Mouse (Mus musculus) midbrain, embryonic 10.5 days (tissue): ENCODE results near the gene Srsf3. TPM values are rescaled to one million over a fixed set of nuclear protein-coding genes. Genes with fewer than 3 reads are reported as not detected.
A peak's percentile ranks its signal among the peaks of the same experiment; 100 is the strongest.
"Not testable (repeated sequence)": the region's sequence is repeated elsewhere in the genome, so short reads cannot be mapped to it uniquely, and the experiment has no call there.

Experiments used
- DNase-seq: peaks from one replicate; pipeline ENCODE4 v3.0.0-alpha.2; 2017; ENCODE audit warnings: low spot score
- H3K27ac ChIP-seq: fragments of 300-500 bp; sonication (generic); replicated peaks from 2 replicates; pipeline ENCODE4 v1.5.1; 2016; ENCODE audit warnings: mild to moderate bottlenecking
- H3K27me3 ChIP-seq: fragments of 300-500 bp; sonication (generic); 2 replicates; pipeline ENCODE4 v1.6.1; 2016; ENCODE audit warnings: low read depth, mild to moderate bottlenecking; ENCODE audit not compliant: poor library complexity, severe bottlenecking
- H3K36me3 ChIP-seq: fragments of 300-500 bp; sonication (generic); 2 replicates; pipeline ENCODE4 v1.6.1; 2016; ENCODE audit warnings: mild to moderate bottlenecking, moderate library complexity
- H3K4me1 ChIP-seq: fragments of 300-500 bp; sonication (generic); 2 replicates; pipeline ENCODE4 v1.6.1; 2016
- H3K4me3 ChIP-seq: fragments of 300-500 bp; sonication (generic); 2 replicates; pipeline ENCODE4 v1.5.1; 2016; ENCODE audit warnings: mild to moderate bottlenecking, moderate library complexity
- H3K9me3 ChIP-seq: fragments of 300-500 bp; sonication (generic); replicated peaks from 2 replicates; pipeline ENCODE4 v1.6.1; 2016; ENCODE audit warnings: mild to moderate bottlenecking
- WGBS: fragments of 180-500 bp; shearing (Covaris S2); methylation state at CpG from one replicate; pipeline ENCODE4 v1.1.7; 2016; 5-methylcytosine and 5-hydroxymethylcytosine counted together
- polyA plus RNA-seq: library from polyadenylated mRNA; unstranded; fragments of >200 nt; fragmentation: Nextera tagmentation; extraction: Ambion mirVana; gene quantifications from 2 replicates; pipeline ENCODE4 v1.2.1, GENCODE M21; 2016

Srsf3 gene
- polyA plus RNA-seq, 1 experiment from 2014 or later = 839 TPM

- no peak overlapping the region for H3K4me3 ChIP-seq
- H3K4me1 ChIP-seq = peaks cover 22% of the 10 kb centered on the region
- H3K27me3 ChIP-seq = no peaks in the 10 kb centered on the region
- 60% methylated on average over 8 of the region's 8 CpGs for WGBS
- no peaks in the 10 kb centered on the region for H3K9me3 ChIP-seq
- DNase-seq = no peak
- H3K36me3 ChIP-seq = no peaks in the 10 kb centered on the region
- peak overlapping the region; percentile 58; the same call in 1 of the 2 replicates for H3K27ac ChIP-seq
Measured at GRCm38 (mm10) chr17:29063121-29063987, 30.9 kb downstream of the Srsf3 start.

- 86% methylated on average over 2 of the region's 2 CpGs for WGBS
- H3K27me3 ChIP-seq = no peaks in the 10 kb centered on the region
- no peaks in the 10 kb centered on the region for H3K9me3 ChIP-seq
- peaks cover 22% of the 10 kb centered on the region for H3K4me1 ChIP-seq
- no peak overlapping the region for H3K4me3 ChIP-seq
- no peaks in the 10 kb centered on the region for H3K36me3 ChIP-seq
- 0 out of 2 replicates have a peak overlapping the region, but pooled peaks have one; percentile 42 for H3K27ac ChIP-seq
- DNase-seq = no peak
Measured at GRCm38 (mm10) chr17:29063988-29064285, 31.5 kb downstream of the Srsf3 start.

- 85% methylated on average over 21 of the region's 21 CpGs for WGBS
- H3K27ac ChIP-seq = no peak overlapping the region
Measured at GRCm38 (mm10) chr17:29065245-29065940, 33.0 kb downstream of the Srsf3 start.

GRCm38 (mm10) chr17:29065971-29066370, 33.5 kb downstream of the Srsf3 start:
- no peaks in the 10 kb centered on the region for H3K27me3 ChIP-seq
- H3K36me3 ChIP-seq = no peaks in the 10 kb centered on the region
- DNase-seq = no peak
- H3K4me1 ChIP-seq = peaks cover 29% of the 10 kb centered on the region
- 96% methylated on average over 3 of the region's 3 CpGs for WGBS
- no peak overlapping the region for H3K4me3 ChIP-seq
- no peak overlapping the region for H3K27ac ChIP-seq
- H3K9me3 ChIP-seq = no peaks in the 10 kb centered on the region

More at GRCm38 (mm10) chr17:29065245-29065940, 33.0 kb downstream of the Srsf3 start:
- Histone ChIP-seq H3K4me3 (no peak overlapping the region), H3K27me3 (no peaks in the 10 kb centered on the region), H3K9me3 (no peaks in the 10 kb centered on the region), H3K36me3 (no peaks in the 10 kb centered on the region), H3K4me1 (peaks cover 26% of the 10 kb centered on the region)
- DNase-seq = no peak

GRCm38 (mm10) chr17:29067416-29067815, 35.0 kb downstream of the Srsf3 start:
- not testable (repeated sequence) for H3K4me3 ChIP-seq, H3K27me3 ChIP-seq, H3K27ac ChIP-seq, H3K36me3 ChIP-seq, H3K9me3 ChIP-seq, DNase-seq
- peaks cover 33% of the 10 kb centered on the region for H3K4me1 ChIP-seq
- WGBS = 83% methylated on average over 3 of the region's 3 CpGs

GRCm38 (mm10) chr17:29067847-29068246, 35.4 kb downstream of the Srsf3 start:
- 0 out of 2 replicates have a peak, but pooled peaks cover 8% of the 10 kb centered on the region for H3K27me3 ChIP-seq
- no peak overlapping the region for H3K4me3 ChIP-seq
- H3K9me3 ChIP-seq = no peaks in the 10 kb centered on the region
- H3K4me1 ChIP-seq = peaks cover 33% of the 10 kb centered on the region
- no peaks in the 10 kb centered on the region for H3K36me3 ChIP-seq
- WGBS = 52% methylated on average over 5 of the region's 5 CpGs
- no peak for DNase-seq
- no peak overlapping the region for H3K27ac ChIP-seq

GRCm38 (mm10) chr17:29069063-29069462, 36.6 kb downstream of the Srsf3 start:
- H3K27me3 ChIP-seq = 0 out of 2 replicates have a peak, but pooled peaks cover 8% of the 10 kb centered on the region
- DNase-seq = no peak
- H3K4me3 ChIP-seq = no peak overlapping the region
- H3K27ac ChIP-seq = no peak overlapping the region
- H3K36me3 ChIP-seq = no peaks in the 10 kb centered on the region
- H3K9me3 ChIP-seq = no peaks in the 10 kb centered on the region
- H3K4me1 ChIP-seq = peaks cover 30% of the 10 kb centered on the region
- 79% methylated on average over 10 of the region's 10 CpGs for WGBS

GRCm38 (mm10) chr17:29071820-29072219, 39.4 kb downstream of the Srsf3 start:
- Histone ChIP-seq H3K27ac (no peak overlapping the region), H3K4me3 (no peak overlapping the region), H3K27me3 (0 out of 2 replicates have a peak, but pooled peaks cover 8% of the 10 kb centered on the region), H3K4me1 (peaks cover 31% of the 10 kb centered on the region), H3K36me3 (no peaks in the 10 kb centered on the region), H3K9me3 (no peaks in the 10 kb centered on the region)
- WGBS = 85% methylated on average over 5 of the region's 5 CpGs
- DNase-seq = no peak

GRCm38 (mm10) chr17:29072701-29073307, 40.4 kb downstream of the Srsf3 start:
- WGBS = 29% methylated on average over 11 of the region's 11 CpGs
- Histone ChIP-seq H3K4me3 (no peak overlapping the region), H3K27ac (peak overlapping the region; percentile 4; the same call in 1 of the 2 replicates), H3K36me3 (no peaks in the 10 kb centered on the region), H3K4me1 (peaks cover 33% of the 10 kb centered on the region), H3K9me3 (no peaks in the 10 kb centered on the region), H3K27me3 (0 out of 2 replicates have a peak, but pooled peaks cover 8% of the 10 kb centered on the region)
- no peak for DNase-seq

GRCm38 (mm10) chr17:29073313-29073712, 40.9 kb downstream of the Srsf3 start:
- peaks cover 38% of the 10 kb centered on the region for H3K4me1 ChIP-seq
- 67% methylated on average over 5 of the region's 5 CpGs for WGBS
- no peak for DNase-seq

GRCm38 (mm10) chr17:29074085-29074484, 41.7 kb downstream of the Srsf3 start:
- Histone ChIP-seq H3K9me3 (no peaks in the 10 kb centered on the region), H3K36me3 (no peaks in the 10 kb centered on the region), H3K4me1 (peaks cover 44% of the 10 kb centered on the region), H3K4me3 (no peak overlapping the region), H3K27ac (no peak overlapping the region), H3K27me3 (peaks cover 12% of the 10 kb centered on the region; the same call in 1 of the 2 replicates)
- no peak for DNase-seq
- 81% methylated on average over 13 of the region's 13 CpGs for WGBS

More at GRCm38 (mm10) chr17:29073313-29073712, 40.9 kb downstream of the Srsf3 start:
- Histone ChIP-seq H3K27ac (peak overlapping the region; percentile 4; the same call in 1 of the 2 replicates), H3K9me3 (no peaks in the 10 kb centered on the region), H3K4me3 (no peak overlapping the region), H3K36me3 (no peaks in the 10 kb centered on the region), H3K27me3 (0 out of 2 replicates have a peak, but pooled peaks cover 8% of the 10 kb centered on the region)

GRCm38 (mm10) chr17:29076235-29076634, 43.8 kb downstream of the Srsf3 start:
- DNase-seq = no peak
- Histone ChIP-seq H3K4me3 (no peak overlapping the region), H3K4me1 (peaks cover 49% of the 10 kb centered on the region), H3K36me3 (no peaks in the 10 kb centered on the region), H3K9me3 (no peaks in the 10 kb centered on the region), H3K27ac (no peak overlapping the region), H3K27me3 (peaks cover 32% of the 10 kb centered on the region)
- WGBS = 91% methylated on average over 8 of the region's 8 CpGs
